Mouse (Mus musculus): ENCODE measurements around the gene Cblc. TPM values are rescaled to one million over a fixed set of nuclear protein-coding genes. Genes with fewer than 3 reads are reported as not detected.

The Cblc gene
- not detected for total RNA-seq (2021)
- long read RNA-seq, experiment 1 = 0 reads
- long read RNA-seq, experiment 2, partial matches to known transcripts = 0 of 1 reads
- long read RNA-seq, experiment 2, other reads (novel, unspliced or antisense) = 1 of 1 reads

DNA sequence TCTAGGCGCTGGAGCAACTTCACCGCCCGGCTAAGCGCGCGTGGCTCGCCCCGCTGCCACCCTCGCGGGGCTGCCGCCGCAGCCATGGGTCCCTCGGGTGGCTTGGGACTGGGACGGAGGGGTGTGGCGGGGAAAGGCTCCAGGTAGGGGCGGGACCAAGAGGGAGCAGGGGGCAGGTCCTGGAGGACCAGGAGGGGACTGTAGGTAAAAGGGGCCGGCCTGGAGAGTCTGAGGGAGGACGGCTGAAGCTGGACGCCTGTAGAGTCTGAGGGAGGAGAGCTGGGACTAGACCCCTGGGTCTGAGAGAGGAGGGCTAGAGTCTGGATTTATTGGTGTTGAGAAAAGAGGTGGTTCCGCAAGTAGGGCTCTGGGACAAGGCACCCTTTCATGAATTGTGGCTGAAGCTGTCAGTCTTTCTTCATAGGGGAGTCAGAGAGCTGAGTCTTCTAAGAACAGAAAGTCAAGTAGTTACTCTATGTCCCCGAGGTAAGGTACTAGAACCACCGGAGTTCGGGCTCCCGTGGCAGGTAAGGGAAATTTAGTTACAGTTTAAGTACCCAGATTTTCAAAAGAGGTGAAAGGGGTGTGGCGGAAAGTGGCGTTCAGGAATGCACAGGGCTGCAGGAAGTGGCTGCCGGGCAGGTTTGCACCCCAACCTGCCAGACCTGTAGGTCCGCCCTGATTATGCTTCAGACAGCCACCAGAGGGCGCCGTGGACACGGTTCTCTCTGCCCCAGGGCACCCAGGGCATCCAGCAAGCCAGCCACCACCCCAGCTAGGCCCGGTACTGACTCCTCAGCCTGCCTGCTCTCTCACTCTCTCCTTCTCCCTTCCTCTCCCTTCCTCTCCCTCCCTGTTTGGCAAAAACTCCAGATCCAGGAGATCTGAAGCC, at the start of gene Cblc:
TSS of gene Cblc (minus strand) at position 113 of the 892 bp plus-strand sequence.
- peak; percentile 89 for TF ChIP-seq CTCF (conservative IDR thresholded peaks at IDR 0.05)
- no peak within 1 kb of the TSS for H3K4me3 ChIP-seq
- H3K27ac ChIP-seq = no peak within 1 kb of the TSS
- peak; percentile 26 to 60 for DNase-seq (ENCODE audit: low spot score in 2 of 2)

DNA sequence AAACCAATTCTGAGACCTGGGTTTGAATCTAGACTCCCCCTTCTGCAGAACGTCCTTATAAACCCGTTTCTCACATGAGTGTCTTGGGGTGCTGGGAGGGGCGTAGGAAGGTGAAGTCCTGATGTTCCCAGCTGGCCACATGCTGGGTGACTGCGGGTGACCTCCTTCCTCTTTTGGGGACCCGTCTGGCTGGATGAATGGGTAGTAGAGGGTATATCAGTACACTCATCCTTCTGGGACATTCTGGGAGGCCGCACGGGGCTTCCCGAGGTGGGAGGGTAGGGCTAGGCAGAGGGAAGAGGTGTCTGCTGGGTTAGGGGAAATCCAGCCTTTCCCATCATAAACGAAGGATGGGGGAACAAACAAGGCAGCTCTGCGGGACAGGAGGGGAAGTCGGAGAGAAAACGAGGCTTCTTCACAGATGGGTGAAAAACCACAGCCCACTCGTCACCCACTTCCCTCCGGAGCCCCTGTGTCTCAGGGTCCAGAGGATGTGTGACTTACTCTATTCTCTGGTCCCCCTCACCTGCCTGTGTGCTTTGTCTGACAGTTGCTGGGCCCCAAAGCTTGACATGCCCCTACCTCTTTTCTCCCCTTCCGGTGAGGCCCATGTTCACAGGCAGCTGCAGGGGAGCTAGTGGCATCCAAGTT, 48.0 kb upstream of the Cblc start:
- Histone ChIP-seq H3K4me3 (no peak overlapping the region), H3K27ac (no peak overlapping the region)
- TF ChIP-seq CTCF (conservative IDR thresholded peaks at IDR 0.05) = no peak
- DNase-seq (ENCODE audit: low spot score in 2 of 2) = no peak

DNA sequence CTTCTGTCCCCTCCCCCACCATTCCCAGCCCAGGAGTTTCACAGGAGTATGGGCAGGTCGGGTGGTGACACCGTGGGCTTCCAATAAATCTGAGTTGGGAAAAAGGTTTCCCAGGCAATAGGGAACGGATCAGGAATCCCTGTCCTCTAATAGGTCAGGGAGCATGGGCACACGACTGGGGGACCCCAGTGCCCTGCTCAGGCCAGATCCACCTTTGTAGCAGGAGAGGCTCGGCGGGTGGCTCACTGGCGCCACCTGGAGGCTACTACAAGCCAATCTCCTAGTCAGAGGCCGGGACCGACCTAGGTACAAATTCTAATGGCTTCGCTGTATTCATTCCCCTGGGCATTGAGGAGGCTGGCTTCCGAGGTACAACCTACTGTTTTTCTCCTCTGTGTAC, 47.0 kb upstream of the Cblc start:
- DNase-seq (ENCODE audit: low spot score in 2 of 2) = peak; percentile 23 to 65
- TF ChIP-seq CTCF (conservative IDR thresholded peaks at IDR 0.05) = peak; percentile 98
- no peak overlapping the region for H3K27ac ChIP-seq
- H3K4me3 ChIP-seq = no peak overlapping the region

DNA sequence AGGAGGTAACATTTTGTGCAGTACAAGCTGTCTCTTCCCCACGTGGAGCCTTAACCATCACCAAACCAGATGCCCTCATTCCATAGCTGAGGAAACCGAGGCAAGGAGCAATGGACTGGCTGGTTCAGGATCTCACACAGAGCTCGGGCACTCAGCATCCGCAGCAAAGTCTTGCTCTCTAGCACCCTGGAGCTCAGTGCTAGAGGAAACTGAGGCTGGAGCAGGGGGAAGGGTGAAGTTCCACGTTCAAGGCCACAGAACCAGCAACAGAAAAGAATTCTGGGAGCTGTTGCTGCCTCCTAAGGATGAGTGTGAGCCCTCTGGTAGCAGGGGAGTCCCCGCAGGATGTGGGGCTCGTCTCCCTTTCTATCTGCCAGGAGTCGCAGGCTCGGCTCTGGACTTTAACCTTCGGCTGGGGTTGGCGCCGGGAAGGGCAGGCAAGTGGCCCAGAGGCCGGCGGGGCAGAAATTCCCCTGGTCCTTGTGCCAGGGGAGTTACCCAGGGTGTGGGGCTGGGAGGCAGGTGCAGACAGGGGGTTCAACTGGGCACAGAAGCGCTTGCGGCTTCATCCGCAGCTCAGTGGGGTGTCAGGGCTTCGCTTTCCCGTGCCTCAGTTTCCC, 46.4 kb upstream of the Cblc start:
- no peak for DNase-seq (ENCODE audit: low spot score in 2 of 2)
- H3K27ac ChIP-seq = no peak overlapping the region
- TF ChIP-seq CTCF (conservative IDR thresholded peaks at IDR 0.05) = no peak
- H3K4me3 ChIP-seq = no peak overlapping the region

DNA sequence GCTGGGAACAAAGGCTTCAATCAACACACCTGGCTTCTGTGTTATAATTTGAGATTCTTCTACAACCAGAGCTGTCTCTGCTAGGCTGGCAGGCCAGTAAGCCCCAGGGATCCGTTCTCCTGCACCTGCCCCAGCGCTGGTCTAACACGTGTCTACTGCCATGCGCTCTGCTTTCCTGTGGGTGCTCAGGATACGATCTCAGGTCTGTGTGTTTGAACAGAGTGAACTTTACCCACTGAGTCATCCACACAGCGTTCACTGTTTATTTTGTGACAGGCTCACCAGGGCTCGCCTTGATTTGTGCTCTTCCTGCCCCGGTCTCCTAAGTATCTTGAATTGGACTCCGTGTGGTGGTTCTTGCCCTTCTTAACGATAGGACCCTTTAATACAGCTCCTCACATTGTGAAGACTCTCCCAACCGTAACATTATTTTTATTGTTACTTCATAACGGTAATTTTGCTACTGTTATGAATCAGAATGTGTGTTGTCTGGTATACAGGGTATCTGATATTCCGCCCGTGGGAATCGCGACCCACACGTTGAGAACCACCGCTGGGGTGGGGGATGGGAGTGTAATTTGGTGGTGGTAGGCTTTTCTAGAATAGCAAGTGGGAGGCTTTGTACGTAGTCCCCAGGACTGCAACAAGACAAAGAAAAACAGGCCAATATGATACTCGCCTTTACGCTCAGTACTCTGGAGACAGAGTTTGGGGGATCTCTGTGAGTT, 45.2 kb upstream of the Cblc start:
- Histone ChIP-seq H3K27ac (no peak overlapping the region), H3K4me3 (no peak overlapping the region)
- DNase-seq (ENCODE audit: low spot score in 2 of 2) = no peak
- no peak for TF ChIP-seq CTCF (conservative IDR thresholded peaks at IDR 0.05)

DNA sequence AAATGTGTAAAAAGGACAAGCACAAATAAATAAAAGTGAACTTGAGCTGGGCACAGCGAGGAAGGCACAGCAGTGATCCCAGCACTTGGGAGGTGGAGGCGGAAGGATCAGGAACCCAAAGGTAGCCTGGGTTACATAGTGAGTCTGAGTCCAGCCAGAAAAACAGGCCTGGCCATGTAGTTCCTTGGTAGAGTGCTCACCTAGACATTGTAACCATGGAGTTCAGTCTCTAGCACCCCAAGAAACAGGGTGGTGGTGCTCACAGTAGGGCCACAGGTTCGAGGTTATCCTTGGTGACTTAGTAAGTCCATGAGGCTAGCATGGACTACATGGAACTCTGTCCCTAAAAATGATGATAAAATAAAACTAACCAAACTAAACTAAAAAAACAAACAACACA, 44.3 kb upstream of the Cblc start:
- DNase-seq (ENCODE audit: low spot score in 2 of 2) = no peak
- no peak for TF ChIP-seq CTCF (conservative IDR thresholded peaks at IDR 0.05)
- H3K27ac ChIP-seq = no peak overlapping the region
- no peak overlapping the region for H3K4me3 ChIP-seq

DNA sequence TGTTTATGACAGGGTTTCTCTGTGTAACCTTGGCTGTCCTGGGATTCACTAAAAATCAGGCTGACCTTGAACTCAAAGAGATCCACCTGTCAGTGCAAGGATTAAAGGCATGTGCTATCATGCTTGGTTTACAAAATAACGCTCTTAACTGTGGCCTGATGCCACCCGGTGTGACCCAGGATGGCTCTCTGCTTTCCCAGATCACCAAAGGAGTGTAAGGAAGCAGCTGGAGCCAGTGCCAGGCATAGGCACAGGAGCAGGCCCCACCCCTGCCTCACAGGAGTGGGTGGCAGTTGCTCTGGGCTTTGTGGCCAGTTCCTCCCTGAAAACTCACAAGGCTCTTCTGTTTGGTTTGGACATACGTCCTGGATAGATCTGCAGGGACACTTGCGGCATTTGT, 43.8 kb upstream of the Cblc start:
- DNase-seq (ENCODE audit: low spot score in 2 of 2) = no peak
- H3K27ac ChIP-seq = no peak overlapping the region
- TF ChIP-seq CTCF (conservative IDR thresholded peaks at IDR 0.05) = no peak
- no peak overlapping the region for H3K4me3 ChIP-seq

DNA sequence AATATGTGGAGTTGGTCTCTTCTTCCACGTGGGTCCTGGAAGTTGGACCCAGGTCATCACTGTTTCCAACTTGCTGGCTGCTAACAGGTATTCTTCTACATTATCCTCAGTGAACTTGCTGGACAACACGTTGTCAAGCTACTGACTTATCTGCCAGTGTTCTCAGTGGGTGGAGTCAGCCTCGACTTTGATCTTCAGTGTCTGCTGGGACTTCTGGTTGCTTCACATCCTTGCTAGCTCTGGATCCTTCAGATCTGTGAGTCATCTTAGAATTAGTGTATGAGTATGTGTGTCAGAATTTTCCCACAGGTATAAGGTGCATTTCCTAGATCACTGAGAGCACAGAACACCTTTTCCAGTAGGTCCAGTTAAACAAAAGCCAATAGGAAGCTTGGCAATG, 40.2 kb upstream of the Cblc start:
- H3K27ac ChIP-seq = no peak overlapping the region
- no peak overlapping the region for H3K4me3 ChIP-seq
- DNase-seq (ENCODE audit: low spot score in 2 of 2) = no peak
- no peak for TF ChIP-seq CTCF (conservative IDR thresholded peaks at IDR 0.05)

DNA sequence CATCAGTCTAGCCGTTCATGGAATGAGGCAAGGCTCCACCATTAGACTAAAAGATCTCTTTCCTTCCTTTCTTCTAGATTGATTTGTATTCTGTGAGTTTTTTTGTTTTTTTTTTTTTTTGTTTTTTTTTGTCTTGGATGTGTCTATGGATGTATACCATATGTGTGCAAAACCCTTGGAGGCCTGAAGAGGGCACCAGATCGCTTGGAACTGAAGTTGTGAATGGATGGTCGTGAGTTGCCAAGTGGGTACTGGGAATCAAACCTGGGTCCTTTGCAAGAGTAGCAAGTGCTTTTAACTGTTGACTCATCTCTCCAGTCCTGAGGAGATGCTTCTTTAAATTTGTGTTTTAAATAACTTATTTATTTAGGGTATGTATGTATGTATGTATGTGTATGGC, 37.4 kb upstream of the Cblc start:
- peak; percentile 44 for TF ChIP-seq CTCF (conservative IDR thresholded peaks at IDR 0.05)
- Histone ChIP-seq H3K4me3 (no peak overlapping the region), H3K27ac (no peak overlapping the region)
- no peak for DNase-seq (ENCODE audit: low spot score in 2 of 2)

DNA sequence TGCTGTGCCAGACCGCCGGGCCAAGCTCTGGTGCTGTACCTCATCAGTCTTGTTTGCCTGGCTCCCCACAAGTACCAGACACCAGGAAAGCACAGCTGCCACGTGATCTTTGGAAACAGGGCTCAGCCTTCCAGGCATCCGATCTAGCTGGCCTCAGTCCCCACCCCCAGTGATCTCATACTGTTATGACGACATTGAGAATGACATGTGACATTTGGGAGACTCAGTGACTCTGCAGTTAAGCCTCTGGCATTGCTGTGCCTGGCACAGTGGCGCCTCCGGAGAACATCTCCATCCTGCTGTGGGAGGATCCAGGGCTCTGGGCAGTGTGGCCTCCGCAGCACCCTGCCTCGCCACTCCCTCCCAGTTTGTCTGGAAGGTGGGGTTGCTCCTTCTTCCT, 35.2 kb upstream of the Cblc start:
- Histone ChIP-seq H3K4me3 (no peak overlapping the region), H3K27ac (no peak overlapping the region)
- DNase-seq (ENCODE audit: low spot score in 2 of 2) = no peak
- no peak for TF ChIP-seq CTCF (conservative IDR thresholded peaks at IDR 0.05)

DNA sequence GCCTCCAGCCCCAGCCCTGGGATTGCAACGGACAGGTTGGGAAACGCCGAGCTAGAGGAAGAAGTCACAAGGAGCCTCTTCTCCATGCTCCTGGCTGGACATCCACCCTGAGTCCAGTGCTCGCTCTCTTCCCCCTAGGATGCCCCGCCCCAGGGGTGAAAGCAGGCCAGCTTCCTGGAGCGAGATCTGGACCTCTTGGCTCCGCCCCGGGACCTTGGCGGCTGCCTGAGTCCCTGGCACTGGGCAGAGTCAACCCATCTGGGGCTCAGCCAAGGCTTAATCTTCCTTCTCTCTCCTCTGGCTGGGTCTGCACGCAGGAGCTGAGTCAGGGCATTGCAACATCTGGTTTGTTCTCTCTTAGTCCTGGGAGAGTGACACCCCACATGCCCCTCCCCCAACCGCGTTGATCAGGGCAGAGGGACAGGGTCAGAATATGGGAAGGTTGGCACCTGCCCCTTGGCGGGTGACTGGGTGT, 34.1 kb upstream of the Cblc start:
- no peak for TF ChIP-seq CTCF (conservative IDR thresholded peaks at IDR 0.05)
- Histone ChIP-seq H3K27ac (no peak overlapping the region), H3K4me3 (no peak overlapping the region)
- DNase-seq (ENCODE audit: low spot score in 2 of 2) = peak in 1 of 2 experiments; percentile 11

DNA sequence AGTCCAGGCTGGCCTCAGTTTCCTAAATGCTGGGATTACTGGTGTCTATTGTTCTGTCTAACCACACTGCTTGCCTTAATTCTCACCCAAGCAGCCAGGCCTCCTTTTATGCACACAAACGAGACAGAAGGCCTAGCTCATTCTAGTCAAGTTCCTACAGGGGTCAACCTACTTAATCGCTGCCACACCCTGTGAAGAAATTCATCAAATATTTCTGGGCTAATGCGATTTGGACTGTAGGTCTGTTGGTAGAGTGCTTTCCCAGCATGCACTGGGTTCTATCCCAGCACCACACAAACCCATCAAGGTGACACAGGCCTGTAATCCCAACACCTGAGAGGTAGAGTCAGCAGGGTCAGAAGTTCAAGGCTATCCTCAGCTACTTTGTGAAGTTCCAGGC, 33.1 kb upstream of the Cblc start:
- Histone ChIP-seq H3K4me3 (no peak overlapping the region), H3K27ac (no peak overlapping the region)
- DNase-seq (ENCODE audit: low spot score in 2 of 2) = no peak
- TF ChIP-seq CTCF (conservative IDR thresholded peaks at IDR 0.05) = no peak
